Comparison of ENCODE assay signal across 8 mouse cellular contexts in genomic region chr13:102905361-102905950, GRCm38 (mm10).
DNase-seq lines count a peak whose midpoint lies in the region; ATAC-seq and TF ChIP-seq lines count a peak whose summit lies in the region.

No protein-coding gene starts in this region.

- peak overlapping the region; percentile 81 for H3K9ac ChIP-seq in heart, adult 2 months (ENCODE audit: low read depth, low read length)
- H3K9ac ChIP-seq in ES-Bruce4 (ENCODE audit: low read depth, poor library complexity, severe bottlenecking) = peak overlapping the region; percentile 95
- H3K9ac ChIP-seq in neural tube, embryonic 11.5 days (ENCODE audit: low read length) = peak overlapping the region; percentile 66

- H3K36me3 ChIP-seq in heart, adult 2 months (ENCODE audit: control insufficient read depth, insufficient read depth, low read length) = 0 out of 2 replicates have a peak, but pooled peaks cover 3% of the 10 kb centered on the region
- no peaks in the 10 kb centered on the region for H3K36me3 ChIP-seq in ES-Bruce4 (ENCODE audit: control insufficient read depth, insufficient read depth, low read length, poor library complexity, severe bottlenecking)
- no peaks in the 10 kb centered on the region for H3K36me3 ChIP-seq in forebrain, embryonic 10.5 days (replicated peaks)
- H3K36me3 ChIP-seq in neural tube, embryonic 11.5 days (ENCODE audit: control insufficient read depth, insufficient read depth, low read length) = no peaks in the 10 kb centered on the region

- H3K79me2 ChIP-seq in heart, adult 2 months (replicated peaks; ENCODE audit: control insufficient read depth, insufficient read depth, low read length) = peaks cover 2% of the 10 kb centered on the region

- TF ChIP-seq EP300 in heart, adult 2 months (IDR thresholded peaks at IDR 0.05; ENCODE audit: insufficient read depth, low read depth, low read length) = no peak
- TF ChIP-seq EP300 in ES-Bruce4 (IDR thresholded peaks at IDR 0.05; ENCODE audit: insufficient read depth, low read depth, low read length) = no peak

- H3K4me2 ChIP-seq in neural tube, embryonic 11.5 days (ENCODE audit: low read depth) = peak overlapping the region; percentile 57

- WGBS in heart, adult 2 months = 4% methylated on average over 16 of the region's 16 CpGs
- WGBS in forebrain, embryonic 10.5 days = under 1% methylated on average over 16 of the region's 16 CpGs
- WGBS in neural tube, embryonic 11.5 days = under 1% methylated on average over 16 of the region's 16 CpGs

- ATAC-seq in neural tube, embryonic 11.5 days (ENCODE audit: insufficient read depth, low FRiP score, low TSS enrichment) = no peak; the same call in 1 of the 2 replicates

- H3K9me3 ChIP-seq in ES-Bruce4 (replicated peaks; ENCODE audit: control insufficient read depth, insufficient read depth, low read length, poor library complexity, severe bottlenecking) = no peaks in the 10 kb centered on the region
- H3K9me3 ChIP-seq in forebrain, embryonic 10.5 days = no peaks in the 10 kb centered on the region
- H3K9me3 ChIP-seq in neural tube, embryonic 11.5 days (ENCODE audit: control insufficient read depth, low read length) = no peaks in the 10 kb centered on the region

- intact Hi-C loops in heart, adult 2 months (cut with DNase I) = loop anchor here (5.0 kb wide), 1 partner anchor 33 kb away; no protein-coding TSS in a partner anchor
- intact Hi-C loops in heart, postnatal 25 days (cut with DNase I) = loop anchor here (5.0 kb wide), 3 partner anchors 82 to 207 kb away; no protein-coding TSS in a partner anchor

- no peaks in the 10 kb centered on the region for H3K27me3 ChIP-seq in heart, adult 2 months (ENCODE audit: control insufficient read depth, insufficient read depth, low read length)
- H3K27me3 ChIP-seq in ES-Bruce4 (ENCODE audit: control insufficient read depth, insufficient read depth, low read length, poor library complexity, severe bottlenecking) = no peaks in the 10 kb centered on the region
- no peaks in the 10 kb centered on the region for H3K27me3 ChIP-seq in forebrain, embryonic 10.5 days (ENCODE audit: poor library complexity, severe bottlenecking)
- no peaks in the 10 kb centered on the region for H3K27me3 ChIP-seq in neural tube, embryonic 11.5 days (ENCODE audit: control insufficient read depth, insufficient read depth, low read length)

- TF ChIP-seq POLR2A in heart, adult 2 months (IDR thresholded peaks at IDR 0.05; ENCODE audit: insufficient read depth, low read depth, low read length) = no peak
- TF ChIP-seq POLR2A in ES-Bruce4 (IDR thresholded peaks at IDR 0.05; ENCODE audit: insufficient read depth, low read length) = no peak

- peak overlapping the region; percentile 89 for H3K27ac ChIP-seq in heart, adult 2 months
- H3K27ac ChIP-seq in ES-Bruce4 (ENCODE audit: insufficient read depth, low read length) = peak overlapping the region; percentile 71; the same call in 1 of the 2 replicates
- peak overlapping the region; percentile 91 for H3K27ac ChIP-seq in forebrain, embryonic 10.5 days
- no peak overlapping the region for H3K27ac ChIP-seq in neural tube, embryonic 11.5 days (ENCODE audit: low read depth, low read length)

- peak overlapping the region; percentile 65 for H3K4me3 ChIP-seq in heart, adult 2 months
- peak overlapping the region; percentile 72 for H3K4me3 ChIP-seq in ES-Bruce4 (ENCODE audit: low read depth, low read length)
- peak overlapping the region; percentile 73 for H3K4me3 ChIP-seq in forebrain, embryonic 10.5 days
- H3K4me3 ChIP-seq in neural tube, embryonic 11.5 days (ENCODE audit: low read depth, low read length) = peak overlapping the region; percentile 56

- H3K4me1 ChIP-seq in heart, adult 2 months (ENCODE audit: control insufficient read depth, insufficient read depth, low read length) = peaks cover 16% of the 10 kb centered on the region
- H3K4me1 ChIP-seq in ES-Bruce4 (ENCODE audit: control insufficient read depth, insufficient read depth, low read length) = peaks cover 2% of the 10 kb centered on the region
- peaks cover 38% of the 10 kb centered on the region for H3K4me1 ChIP-seq in forebrain, embryonic 10.5 days
- H3K4me1 ChIP-seq in neural tube, embryonic 11.5 days (ENCODE audit: control insufficient read depth, insufficient read depth, low read length) = peaks cover 5% of the 10 kb centered on the region; the same call in 1 of the 2 replicates

- TF ChIP-seq CTCF in heart, adult 2 months (IDR thresholded peaks at IDR 0.05) = no peak
- TF ChIP-seq CTCF in ES-Bruce4 (IDR thresholded peaks at IDR 0.05; ENCODE audit: low read depth, low read length) = no peak

- DNase-seq in heart, adult 2 months = peak in 1 of 2 experiments; percentile 44
- no peak for DNase-seq in heart, postnatal 25 days (ENCODE audit: low spot score)
- DNase-seq in forebrain, embryonic 10.5 days (ENCODE audit: extremely low spot score, low spot score) = peak; percentile 48
- DNase-seq in kidney, postnatal 10 days = peak; percentile 30
- peak; percentile 33 for DNase-seq in neural tube, embryonic 11.5 days (ENCODE audit: low spot score)
- no peak for DNase-seq in frontal cortex, postnatal 14 days (ENCODE audit: low spot score in 2 of 2)
- DNase-seq in layer of hippocampus, adult 9-11 months = no peak

Comparison
In these comparisons a context has a peak if more than half of its experiments do, and no peak if none do; other contexts are left out.
1. DNase-seq: peak in forebrain, embryonic 10.5 days (single experiment), kidney, postnatal 10 days (single experiment) and neural tube, embryonic 11.5 days (single experiment); none in heart, postnatal 25 days (single experiment), frontal cortex, postnatal 14 days (0 of 2) and layer of hippocampus, adult 9-11 months (single experiment).
2. Peak in every context shown above with its lines, with median percentiles within 50 percentile points of each other: H3K4me3 ChIP-seq and H3K9ac ChIP-seq.